Mouse (Mus musculus) CD4-positive helper T cell, adult 2 months (primary cell): Measurements from ENCODE around the gene Olfr624.
"Not testable (repeated sequence)": the region's sequence is repeated elsewhere in the genome, so short reads cannot be mapped to it uniquely, and the experiment has no call there.

ENCODE experiments used
- DNase-seq: peaks from one replicate; pipeline ENCODE4 v3.0.0-alpha.2; 2012; ENCODE audit warnings: low read depth, missing footprints, low spot score

Gene Olfr624

DNA sequence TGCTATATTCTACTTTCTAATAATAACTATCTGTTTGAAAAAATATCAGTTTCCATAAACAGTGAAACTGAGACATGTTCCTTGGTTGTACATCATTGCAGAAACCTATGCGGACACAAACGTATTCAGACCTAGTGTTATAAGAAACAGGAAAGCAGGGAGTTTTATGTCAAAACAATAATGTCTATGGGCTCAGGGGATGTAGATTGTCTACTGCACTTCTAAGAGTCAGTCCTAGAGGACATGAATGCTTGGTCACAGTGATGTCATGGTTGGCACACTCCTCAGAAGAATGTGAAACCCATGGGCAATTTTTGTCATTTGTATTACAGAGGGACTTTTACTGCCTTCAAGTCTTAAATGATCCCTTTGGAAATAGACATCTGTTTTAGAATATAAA, at the start of gene Olfr624:
Olfr624 (minus strand) TSS at position 101 of the 400 bp plus-strand sequence.
- no peak for DNase-seq

DNA sequence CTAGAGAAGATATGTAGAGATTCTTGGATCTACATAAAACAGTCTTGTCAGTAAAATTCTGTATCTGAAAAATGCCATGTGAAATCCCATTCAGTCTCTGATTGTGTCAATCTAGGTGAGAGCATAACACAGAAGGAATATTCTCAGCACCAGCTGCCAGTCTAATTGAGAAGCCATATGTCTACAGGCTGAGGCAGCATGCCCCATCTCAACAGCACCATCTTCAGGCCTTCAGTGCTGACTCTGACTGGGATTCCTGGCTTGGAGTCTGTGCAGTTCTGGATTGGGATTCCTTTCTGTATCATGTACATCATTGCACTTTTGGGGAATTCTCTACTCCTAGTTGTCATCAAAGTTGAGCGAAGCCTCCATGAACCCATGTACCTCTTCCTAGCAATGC, 45.4 kb upstream of the Olfr624 start:
- not testable (repeated sequence) for DNase-seq

DNA sequence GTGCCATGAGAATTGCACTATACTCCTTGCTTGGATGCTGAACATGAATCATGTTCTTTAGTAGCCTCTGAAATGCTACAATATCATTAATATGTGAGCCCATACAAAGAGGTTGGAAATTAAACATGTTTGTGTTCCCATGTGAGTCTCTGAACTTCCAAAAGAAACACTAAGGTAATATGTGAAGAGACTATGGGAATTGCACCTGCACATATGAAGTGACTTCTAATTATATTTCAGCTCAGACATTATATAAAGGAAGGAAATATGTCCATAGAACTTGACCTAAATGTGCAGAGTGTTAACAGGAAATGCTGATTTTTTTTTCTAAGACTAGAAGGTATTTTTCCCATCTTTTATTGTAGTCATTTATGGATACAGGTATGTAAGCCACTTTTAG, 43.4 kb upstream of the Olfr624 start, which contains the start of gene Olfr243:
Olfr243 (plus strand) TSS at position 301 of the 400 bp plus-strand sequence.
- DNase-seq: no peak

DNA sequence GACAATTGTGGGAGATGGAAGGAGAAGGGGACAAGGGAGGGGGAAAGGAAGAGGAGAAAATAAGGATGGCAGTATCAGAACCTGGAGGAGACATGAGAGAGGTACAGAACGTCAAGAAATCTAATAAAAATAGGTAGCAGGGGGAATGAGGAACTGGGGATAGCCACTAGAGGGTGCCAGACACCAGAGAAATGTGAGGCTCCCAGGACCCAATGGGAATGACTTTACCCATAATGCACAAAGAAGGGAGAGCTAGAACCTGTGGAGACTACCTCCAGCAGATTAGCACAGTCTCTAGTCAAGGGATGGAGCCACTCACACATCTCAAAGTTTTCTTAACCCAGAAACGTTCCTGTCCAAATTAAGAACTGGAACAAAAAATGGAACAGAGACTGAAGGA, 41.0 kb upstream of the Olfr624 start:
- peak; percentile 5 for DNase-seq

DNA sequence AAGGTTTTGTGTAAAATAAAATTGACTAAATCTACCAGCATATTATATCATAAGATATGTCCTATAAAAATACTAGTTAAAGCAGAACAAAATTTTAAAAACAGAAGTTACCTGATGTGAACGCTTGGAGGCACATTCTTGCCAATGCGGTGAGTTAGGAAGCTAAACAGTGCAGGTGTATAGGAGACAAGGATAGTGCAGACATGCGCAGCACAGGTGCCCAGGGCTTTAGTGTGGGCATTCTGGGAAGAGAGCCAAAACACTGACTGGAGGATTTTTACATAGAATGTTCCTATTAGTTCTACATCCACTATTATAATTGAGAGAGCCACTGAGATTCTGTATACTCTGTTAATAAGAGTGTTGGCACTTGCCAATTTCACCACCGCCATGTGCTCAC, 28.5 kb upstream of the Olfr624 start:
- DNase-seq: no peak

DNA sequence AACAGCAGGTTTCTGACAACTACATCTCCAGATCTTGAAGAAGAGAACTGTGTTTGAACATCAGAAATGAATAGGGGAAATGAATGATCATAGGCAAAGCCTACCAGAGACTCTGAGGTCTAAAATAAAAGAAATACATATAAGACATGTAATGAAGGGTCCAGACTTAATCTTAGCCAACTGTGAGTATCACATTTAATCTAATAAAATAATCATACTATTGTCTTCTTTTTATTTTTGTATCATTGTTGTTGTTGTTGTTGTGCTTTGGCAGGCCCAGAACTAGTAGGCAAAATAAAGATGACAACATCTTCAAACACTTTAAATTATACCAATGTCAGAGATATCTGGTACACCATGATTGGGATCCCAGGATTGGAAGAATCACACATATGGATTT, 11.4 kb upstream of the Olfr624 start, which contains the start of gene Olfr625-ps1:
Olfr625-ps1 (plus strand) TSS at position 301 of the 400 bp plus-strand sequence.
- DNase-seq: no peak

DNA sequence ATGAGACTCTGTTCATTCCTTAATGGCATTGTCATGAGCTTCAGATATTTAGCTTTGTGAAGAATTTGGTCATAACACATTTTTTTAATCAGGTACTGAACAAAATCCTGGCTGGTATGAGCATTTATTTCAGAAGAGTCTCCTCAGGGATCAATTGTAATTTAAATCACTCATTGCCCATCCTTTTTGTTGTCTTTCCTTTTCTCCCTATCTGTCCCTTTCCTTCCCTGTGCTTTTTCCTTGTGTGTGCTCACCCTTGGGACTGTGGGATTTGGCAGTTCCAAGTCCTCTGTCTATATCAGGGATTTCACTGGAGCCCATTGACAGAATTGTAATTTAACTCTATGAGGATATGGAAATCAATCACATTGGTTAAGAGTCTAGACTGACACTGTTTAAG, 7.4 kb downstream of the Olfr624 start, which contains the start of gene Olfr623:
Olfr623 (minus strand) TSS at position 101 of the 400 bp plus-strand sequence.
- no peak for DNase-seq

DNA sequence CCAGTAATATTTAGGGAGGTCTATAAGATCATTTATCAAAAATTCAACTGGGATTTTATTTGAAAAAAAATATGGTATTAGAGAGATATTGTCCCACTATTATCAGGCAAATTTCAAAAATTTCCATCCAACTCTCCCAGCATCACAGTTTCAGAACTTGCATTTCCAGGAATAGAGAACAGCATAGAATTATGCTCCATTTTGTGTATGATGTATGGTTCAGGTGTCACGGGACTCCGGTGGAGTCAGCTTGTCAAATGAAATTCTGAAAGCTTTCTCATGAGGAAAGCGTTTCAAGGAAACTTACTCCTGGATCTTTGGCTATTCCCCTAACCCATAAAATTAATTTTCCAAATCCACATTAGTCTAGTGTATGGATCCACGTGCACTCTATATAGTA, 26.9 kb downstream of the Olfr624 start:
- no peak for DNase-seq

DNA sequence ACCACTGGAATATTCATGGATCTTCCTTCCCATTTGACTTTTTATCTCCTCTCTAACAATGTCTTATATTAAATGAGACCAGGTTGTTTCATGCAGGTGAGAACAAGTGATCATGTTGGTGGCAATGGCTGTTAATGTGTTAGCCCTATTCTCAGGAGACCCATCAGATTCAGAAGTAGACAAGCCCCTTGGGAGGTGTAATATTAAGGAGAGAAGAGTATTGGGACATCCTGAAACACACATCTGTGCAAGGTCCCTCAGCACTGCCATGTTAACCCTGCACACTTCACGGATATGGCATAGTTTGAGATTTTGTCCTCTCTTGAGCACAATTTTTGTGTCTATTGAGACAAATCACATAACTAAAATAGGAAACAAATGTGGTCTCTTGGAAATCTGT, 28.4 kb downstream of the Olfr624 start, which contains the start of gene Olfr622:
Olfr622 (minus strand) TSS at position 101 of the 400 bp plus-strand sequence.
- DNase-seq: no peak

DNA sequence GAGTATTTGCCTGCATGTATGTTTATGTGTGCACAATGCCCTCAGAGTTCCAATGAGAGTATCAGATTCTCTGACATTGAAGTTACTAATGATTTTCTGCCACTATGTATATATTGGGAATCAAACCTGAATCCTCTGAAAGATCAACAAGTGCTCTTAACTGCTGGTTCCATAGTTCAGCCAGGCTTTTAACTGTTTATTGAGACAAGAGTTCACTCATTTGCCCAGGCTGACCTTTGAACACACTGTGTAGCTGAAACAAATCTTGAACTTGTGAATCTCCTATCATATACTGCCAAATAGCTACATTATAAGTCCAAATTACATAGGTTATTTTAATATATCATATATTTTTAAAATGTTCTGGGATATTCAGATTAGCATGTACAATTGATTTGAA, 34.2 kb downstream of the Olfr624 start:
- DNase-seq: no peak
